Mouse (Mus musculus) naive thymus-derived CD4-positive, alpha-beta T cell, adult 2 months (primary cell): ENCODE measurements around the gene Kansl3.

Experiments
- DNase-seq: peaks from one replicate; pipeline ENCODE4 v3.0.0-alpha.2; 2011; ENCODE audit warnings: low read depth

The Kansl3 gene

DNA sequence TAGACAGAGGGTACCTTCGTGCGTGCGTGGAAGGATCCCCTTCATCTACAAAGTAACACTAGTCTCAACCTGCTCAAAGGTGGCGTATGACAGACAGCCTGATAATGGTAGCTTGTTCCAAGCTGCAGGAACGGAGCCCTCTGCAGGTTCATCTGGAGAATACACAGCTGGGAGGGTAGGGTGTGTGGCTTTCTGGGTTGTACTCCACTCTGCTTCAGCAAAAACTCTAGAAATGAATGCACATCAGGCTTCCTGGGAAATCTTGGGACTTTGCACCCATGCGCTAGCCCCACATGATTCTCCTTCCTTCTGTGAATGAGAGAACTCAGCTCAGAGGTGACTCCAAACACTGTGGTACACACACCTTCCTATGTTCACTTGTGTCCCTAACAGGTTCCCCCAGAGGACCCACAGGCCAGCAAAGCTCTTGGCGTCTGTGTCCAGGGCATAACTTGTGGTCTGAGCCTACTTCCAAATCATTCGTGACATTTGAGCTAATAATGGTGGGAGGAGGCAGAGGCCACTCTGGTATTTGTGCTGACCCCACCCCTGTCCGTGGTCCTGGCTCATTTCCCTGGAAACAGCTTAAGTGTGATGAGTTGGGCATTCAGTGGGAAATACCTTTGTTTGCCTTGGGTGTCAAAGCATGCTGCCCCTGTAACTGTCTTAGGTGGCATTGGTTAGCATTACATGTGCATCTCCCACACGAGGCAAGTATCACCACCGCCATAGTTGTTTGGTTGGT is 47.0 kb downstream of the Kansl3 start:
- DNase-seq, result peak; percentile 51

DNA sequence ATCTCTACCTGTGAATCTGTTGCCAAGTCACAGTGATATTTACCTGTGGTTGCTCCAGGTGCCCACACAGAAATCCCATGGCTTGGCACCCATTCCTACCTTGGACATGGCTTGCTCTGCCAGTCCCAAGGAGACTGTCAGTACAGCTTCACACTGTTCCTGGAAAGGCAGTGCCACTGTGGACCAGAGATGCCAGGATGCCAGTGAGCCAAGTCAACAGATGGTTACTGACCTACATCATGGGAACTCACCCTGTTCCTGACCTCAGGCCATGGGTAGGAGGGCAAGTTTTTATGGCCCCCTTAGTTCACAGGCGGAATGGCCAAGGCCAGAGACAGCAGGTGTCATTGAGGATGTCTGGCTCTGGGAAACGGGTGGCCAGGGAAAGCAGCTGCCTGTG is 47.8 kb downstream of the Kansl3 start:
- DNase-seq, result no peak

DNA sequence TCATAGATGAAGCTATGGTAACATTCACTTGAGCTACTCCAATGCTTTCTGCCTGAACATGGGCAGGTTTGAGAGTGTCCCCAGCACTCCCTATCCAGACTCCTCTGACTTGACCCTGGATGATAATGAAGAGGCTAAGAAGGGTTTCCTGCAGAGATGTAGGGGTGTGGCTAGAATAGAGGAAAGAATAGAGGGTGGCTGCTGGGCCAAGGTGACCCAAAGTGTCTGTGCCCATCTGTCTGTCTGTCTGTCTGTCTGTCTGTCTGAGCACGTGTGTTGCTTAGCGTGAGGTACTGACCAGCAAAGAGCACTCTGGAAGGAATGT is 53.2 kb downstream of the Kansl3 start:
- no peak for DNase-seq

DNA sequence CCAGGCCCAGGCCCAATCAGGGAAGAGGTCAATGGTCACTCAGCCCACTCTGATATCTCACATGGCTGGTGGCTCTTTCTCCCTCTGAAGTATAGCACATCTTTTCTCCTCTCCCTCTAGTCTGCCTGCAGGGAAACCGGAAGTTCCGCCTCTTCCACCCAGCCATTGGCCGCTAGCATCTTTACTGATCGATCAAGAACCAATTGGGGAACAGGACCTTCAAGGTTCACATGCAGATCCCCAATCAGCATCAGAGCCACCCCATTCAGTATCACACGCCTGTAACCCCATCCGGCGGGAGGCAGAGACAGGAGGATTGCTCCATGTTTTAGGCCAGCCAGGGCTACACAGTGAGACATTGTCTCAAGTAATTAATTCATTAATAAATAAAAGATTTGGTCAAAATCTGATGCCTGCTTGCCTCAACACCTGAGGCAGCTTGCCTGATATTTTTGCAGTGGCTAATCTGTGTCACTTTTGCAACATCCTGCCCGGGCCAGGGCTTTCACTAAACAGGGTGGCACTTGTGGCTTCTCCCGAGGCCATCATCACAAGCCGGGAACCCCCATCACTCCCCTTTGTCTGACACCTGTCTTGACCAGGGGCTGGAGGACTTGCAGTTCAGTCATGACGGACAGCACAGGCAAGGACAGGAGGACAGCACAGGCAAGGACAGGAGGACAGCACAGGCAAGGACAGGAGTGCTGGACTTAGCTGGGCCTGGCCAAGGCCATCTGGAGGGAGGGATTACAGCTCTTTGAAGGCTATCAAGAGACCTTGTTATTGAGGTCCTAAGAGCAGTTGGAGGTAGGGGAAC is 53.8 kb downstream of the Kansl3 start:
- DNase-seq, result no peak

DNA sequence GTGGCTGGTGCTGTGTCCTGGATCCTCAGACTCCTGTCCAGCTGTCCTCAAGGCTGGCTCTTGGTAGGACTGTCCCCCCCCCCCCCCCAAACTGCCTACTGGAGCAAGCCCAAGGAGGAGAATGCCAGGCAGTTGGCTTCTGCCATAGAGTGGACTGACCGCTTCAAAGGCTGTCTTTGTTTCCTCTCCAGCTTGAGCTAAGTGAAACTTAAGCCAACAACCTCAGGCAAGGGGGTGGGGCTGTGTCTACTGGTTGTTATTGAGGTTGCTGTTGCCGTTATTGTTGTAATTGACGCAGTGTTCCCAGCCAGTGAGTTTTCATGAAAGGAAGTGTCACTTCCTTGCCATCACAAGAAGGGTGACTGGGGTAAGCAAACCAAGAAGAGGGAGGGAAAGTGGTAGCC is 59.5 kb downstream of the Kansl3 start:
- peak; percentile 90 for DNase-seq

DNA sequence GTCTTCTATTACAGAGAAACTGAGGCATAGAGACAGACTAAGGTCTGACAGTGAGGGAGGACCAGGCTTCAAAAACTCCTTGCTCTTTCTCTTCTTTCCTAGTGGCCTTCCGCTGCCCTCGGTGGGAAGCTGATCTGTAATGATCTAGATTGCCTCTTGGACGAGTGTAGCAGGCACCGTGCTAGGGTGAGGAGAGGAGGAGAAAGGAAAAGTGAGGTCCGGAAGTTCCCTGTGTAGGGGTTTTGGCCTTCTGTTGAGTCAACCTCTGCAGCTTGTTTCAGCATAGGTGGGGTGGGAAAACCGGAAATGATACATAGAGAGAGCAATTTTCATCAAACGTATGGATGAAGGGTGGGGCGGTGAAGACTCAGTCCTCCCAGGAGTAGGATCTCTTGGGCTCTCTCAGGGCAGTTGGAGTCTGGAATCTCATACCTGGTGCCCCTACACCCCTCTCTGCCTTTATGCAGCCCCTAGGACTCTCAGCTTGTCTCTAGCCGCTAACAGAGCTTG is 60.0 kb downstream of the Kansl3 start:
- DNase-seq, result peak; percentile 66

DNA sequence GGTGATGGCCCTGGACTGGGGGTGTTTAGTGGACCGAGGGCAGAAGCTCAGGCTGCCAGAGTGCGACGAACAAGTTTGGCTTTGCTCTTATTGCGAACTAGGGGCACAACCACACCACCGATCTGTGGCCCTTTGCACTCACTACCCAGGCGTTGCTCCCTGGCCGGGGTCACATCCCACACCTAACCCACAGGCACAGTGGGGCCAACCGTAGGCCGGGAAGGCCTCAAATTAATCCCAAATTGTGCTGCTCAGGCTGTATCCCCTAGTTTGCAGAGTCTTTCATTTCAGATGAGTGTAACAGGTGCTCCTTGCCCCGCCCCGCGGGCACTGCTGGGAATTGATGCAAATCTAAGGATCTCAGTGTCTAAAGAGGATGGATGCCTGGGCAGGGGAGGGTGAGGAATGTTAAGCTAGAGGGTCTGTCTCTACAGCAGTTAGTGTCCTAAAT is 60.5 kb downstream of the Kansl3 start:
- peak; percentile 62 for DNase-seq

DNA sequence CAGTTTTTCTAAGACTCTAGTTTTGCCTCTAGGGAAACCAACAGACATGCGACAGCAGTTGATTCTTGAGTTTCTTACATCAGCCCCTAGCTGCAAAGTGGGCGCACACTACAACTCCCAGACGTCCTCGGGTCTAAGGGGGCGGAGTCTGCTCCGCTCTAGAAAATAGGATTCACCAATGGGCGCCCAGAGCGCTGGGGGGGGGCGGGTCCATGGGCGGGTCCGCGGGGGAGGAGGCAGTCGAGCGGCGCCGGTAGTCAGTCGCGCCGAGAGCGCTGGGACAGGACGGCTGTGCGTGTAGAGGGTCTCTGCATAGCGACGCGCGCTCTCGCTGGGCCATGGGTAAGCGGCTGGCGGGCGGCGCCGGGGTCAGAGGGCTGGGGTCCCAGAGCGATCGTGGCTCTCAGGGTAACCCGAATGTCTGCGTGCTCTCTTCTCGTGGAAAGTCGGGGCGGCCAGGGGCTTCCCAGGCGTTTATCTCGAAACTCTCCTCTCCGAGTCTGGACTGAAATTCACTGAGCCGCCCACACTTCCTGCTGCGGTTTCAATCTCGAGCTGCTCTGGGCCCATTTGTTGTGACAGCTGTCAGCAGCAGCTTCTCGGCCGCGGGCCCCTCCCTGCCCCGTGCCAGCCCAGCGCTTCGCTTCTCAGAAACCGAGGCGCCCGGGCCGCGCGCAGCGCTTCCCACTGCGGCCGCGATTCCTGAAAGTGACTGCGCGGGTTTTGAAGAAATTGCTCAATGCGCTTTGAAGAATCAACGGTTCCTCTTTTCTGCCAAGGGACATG is 61.3 kb downstream of the Kansl3 start, which contains the start of gene Arid5a:
Gene Arid5a, plus strand, starts transcription at position 239 of the 786 bp plus-strand sequence.
- peak; percentile 96 for DNase-seq

DNA sequence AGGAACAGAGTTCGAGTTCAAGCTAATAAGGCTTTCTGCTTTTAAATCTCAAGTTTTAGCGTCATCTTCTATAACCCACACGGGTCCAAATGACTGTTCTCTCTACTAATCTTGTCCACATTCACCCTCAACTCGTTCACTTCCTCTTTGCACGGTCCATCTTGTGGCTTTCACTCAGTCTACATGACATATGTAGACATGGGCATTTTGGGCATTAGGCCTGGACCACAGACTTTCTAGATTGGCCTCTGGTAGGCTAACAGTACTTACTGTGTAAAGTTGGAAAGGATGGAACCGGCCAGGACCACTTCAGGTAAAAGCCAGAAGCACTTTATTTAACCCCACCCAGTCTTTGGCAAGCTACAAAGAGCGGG is 61.9 kb downstream of the Kansl3 start:
- no peak for DNase-seq

DNA sequence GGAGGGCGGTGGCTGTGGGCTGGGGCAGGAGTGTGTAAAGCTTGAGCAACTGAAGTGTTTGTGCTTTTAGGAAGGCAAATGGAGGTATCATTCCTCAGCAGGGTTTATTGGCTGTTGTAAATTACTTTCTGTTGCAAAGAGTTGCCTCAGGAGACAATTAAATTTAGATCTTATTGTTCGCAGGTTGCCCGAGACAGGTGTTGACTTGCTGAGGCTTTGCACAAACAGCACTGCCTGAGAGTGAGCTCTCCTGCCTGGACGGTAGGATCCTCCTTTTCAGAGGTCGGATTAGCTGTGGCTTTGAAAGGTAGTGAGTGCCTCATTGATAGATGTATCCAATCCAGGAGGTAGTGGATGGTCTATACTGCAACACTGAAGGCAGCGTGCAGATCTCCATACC is 62.9 kb downstream of the Kansl3 start:
- no peak for DNase-seq

DNA sequence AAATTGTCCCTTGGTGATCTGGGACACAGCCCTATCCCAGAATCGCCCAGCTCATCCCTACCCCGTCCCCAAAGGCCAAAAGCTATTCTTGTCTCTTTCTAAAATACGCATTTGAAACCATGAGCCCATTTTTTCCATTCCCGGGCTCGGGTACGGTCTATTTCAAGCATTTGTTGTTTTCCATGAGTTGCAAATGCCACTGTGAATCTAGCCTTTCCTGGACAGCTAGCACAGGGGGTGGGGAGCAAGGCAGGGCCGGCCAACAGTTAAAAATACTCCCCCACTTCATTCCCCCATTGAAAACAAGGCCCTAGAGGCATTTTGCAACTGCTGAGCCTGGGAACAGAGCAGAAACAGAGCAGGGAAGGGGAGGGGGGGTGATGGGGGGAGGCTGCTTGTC is 64.2 kb downstream of the Kansl3 start:
- no peak for DNase-seq

DNA sequence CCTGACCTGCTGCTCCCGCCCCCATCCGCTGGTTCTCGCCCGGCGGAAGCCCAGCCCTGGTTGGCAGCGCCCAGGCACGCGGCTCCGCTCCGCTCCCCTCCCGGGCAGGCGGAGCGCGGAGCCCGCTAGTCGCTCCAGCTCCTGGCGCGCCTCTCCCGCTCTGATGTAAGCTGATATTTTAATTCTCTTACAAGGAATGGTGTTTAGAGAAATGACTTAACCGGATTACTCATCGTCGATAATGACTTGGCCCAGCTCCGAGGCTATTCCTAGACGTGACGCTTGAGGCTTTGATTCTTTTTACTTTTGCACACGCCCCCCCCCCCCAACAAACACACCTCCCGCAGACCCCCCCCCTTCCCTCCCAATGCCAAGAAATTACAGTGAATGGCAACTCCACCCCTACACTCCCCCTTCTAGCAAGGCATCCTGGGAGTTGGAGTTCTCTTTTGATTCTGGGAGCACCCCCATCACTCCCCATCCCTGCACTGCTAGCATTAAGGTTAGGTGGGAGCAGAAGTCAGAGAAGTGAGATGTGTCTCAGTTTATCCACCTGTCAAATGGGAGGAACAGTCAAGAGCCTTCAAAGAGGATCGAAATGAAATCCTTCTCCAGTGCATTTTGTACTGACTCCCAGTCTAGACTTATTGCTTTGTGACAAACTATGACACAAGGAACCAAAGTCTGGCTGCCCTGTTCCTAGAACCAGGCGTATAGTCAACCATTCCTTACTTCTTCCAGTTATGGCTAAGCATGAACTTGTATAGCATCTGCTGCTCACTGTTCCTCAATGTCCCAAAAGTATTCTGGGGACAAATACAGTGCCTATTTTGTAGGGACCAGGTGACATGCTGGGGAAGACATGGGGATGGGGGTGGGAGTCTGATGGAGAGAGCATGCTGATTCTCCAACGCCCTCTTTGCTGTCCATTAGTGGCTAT is 65.3 kb downstream of the Kansl3 start:
- peak; percentile 62 for DNase-seq

DNA sequence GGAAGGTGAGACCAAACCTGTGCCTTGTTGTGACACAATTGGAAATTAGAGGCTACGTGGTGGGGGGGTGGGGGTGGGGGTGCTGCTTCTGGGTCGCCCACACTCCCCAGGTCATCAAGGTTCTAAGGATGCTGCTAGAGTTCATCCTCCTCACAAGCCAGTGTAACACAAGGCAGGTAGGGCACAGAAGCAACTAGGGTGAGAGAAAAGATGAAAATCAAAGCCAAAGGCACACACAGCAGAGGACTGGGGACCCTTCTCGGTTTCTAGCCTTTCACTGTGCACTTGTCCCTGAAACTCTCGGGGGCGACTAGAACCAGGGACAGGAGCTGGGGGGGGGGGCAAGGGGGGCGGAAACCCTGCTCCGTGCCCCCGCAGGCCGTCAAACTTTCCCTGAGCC is 66.0 kb downstream of the Kansl3 start:
- no peak for DNase-seq

DNA sequence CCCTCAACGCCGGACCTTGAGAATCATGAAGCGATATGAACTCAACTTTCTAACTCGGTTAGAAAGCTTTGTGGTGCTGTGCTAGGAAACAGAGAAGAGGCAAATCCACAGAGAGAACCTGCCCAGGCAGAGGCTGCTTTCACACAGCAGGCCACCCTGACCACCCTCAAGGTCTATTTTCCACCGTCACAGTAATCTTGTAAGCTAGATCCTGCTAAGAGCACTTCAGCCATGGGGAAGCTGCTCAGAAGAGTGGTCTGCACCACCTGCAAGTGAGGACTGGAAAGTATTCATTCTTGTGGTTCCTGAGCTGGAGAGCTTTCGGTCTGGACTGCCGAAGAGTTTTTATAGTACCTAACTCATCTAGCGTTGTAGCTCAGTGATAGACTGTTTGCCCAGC is 66.7 kb downstream of the Kansl3 start:
- DNase-seq, result no peak

DNA sequence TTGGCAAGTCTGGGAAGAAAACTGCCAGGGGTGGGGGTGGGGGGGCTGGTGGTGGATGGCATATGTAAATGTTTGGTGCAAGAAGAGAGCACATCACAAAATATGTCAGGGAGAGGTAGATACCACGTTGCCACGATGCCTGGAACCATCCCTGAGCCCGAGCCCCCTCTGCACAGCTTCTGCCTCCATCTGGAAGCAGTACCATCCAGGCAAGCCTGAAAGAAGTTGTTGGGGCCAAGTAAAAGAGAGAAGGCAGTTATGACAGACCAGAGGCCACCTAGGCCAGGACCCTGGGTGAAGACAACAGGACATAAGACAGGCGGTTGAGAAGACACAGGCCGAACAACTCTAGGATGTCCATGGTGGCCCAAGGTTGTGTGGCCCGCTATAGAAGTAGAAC is 68.5 kb downstream of the Kansl3 start:
- no peak for DNase-seq

DNA sequence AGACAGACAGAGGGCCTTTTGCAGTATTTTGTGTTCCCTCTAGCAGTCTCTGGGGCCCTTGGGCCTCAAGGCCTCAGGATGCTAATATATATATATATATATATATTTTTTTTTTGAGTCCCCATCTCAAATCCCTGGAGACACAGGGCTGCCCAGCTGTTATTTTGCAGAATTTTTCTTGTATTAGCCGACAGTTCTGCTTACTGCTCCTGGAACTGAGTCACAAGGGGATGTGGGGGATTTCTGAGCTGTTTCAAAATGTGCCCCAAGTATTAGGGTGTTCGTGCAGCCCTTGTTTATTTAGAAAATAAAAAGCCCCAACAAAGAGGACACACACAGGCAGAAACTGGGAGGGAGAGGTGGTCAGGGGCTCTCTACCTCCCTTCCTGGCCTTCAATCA is 69.3 kb downstream of the Kansl3 start:
- no peak for DNase-seq

DNA sequence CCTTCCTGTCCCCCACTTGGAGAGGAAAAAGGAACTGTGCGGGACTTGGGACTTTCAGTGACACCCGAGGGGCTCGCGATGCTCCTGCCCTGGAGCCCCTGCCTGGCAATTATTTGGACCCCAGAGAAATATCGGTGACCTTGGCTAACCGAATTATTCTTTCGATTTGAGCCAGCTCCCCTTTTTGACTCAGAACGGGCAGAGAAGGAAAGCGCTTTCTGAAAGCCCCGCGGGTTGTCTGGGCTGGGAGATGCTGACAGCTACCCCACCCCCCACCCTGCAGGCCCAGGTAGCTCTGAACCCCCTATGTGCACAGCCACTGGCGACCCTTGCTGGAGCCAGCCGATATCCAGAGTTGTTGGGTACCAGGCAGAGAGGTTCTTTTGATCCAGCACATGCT is 69.9 kb downstream of the Kansl3 start:
- DNase-seq, result no peak

DNA sequence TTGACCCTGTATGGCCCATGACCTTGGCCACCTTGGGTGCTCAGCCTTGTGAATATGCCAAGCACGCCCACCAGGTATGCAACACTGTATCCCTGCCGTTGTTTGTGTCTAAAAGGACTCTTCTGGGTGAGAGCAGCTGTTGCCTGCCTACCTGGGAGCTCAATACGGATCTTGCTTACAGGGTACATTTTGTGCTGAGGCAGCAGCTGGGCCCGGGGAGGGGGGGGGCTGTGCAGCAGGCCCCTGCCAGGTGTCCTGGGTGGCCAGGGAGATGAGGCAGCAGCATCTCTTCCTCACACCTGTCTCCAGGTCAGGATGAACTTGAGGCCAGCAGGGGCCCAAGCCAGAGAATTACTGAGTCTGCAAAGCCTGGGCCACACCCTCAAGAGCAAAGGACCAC is 70.9 kb downstream of the Kansl3 start:
- no peak for DNase-seq

DNA sequence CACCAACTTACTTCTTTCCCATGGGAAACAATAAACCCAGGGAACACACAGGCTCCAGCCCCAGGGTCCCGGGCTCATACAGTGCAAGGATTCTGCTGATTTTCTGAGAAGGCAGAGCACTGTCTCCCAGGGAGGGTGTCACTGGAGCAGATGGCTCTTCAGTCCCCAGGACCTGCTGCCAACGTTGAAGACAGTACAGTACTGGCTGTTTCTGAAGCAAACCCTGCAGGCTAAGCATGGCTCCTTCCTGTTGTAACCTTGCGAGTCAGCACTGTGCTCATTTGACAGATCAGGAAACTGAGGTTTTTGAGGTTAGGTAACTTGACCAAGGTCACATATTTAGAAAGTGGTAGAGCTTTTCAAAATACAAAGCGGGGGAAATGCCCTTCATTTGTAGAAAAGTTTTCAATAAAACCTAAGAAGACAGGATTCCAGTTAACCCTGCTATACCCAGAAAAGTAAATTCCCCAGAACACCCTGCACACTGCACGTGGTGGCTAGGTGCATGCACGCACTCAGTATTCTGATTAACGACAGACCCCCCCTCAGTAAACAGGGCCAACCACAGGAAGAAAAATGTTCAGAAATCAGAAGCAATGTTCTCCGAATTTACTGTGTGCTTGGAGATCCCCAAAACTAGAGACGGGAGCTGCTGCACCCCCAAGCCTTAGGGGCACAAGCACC is 72.4 kb downstream of the Kansl3 start:
- DNase-seq, result peak; percentile 74

DNA sequence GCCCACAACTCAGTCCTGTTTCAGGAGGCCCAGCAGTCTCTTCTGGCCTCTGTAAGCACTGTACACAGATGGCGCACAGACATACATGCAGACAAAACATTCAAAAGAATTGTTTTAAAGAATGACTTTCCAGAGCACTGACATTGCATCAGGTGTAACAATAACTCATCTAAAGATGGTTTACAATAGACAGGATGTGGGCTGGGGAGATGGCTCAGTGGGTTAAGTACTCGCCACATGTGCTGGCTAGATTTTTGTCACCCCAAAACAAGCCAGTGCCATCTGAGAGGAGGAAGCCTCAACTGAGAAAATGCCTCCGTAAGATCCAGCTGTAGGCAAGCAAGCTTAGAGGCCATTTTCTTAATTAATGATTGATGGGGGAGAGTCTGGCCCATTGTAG is 74.6 kb downstream of the Kansl3 start:
- DNase-seq, result peak; percentile 80

DNA sequence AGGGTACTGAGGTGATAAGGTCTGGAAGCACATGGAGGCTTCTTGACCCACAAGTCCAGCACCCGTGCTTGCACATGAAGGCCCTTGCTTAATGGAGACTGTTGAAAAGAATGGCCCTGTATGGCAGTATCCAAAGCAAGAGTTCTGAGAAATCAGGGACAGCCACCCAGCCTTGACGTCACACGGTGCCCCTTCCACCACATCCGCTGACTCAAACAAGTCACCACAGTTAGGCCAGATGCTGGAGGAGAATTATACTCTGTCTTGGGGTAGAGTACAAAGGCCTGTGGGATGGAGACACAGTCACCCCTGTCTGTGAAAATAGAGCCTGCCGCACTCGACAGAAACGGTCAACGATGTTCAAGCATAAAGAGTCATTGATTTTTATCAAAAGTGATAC is 75.5 kb downstream of the Kansl3 start:
- peak; percentile 72 for DNase-seq
